Mouse (Mus musculus): ENCODE measurements around the gene Fam207a. TPM values are rescaled to one million over a fixed set of nuclear protein-coding genes. Genes with fewer than 3 reads are reported as not detected.

Fam207a gene
- polyA plus RNA-seq (2012; rRNA removed): 38.1 and 38.8 TPM in 2 replicates

DNA sequence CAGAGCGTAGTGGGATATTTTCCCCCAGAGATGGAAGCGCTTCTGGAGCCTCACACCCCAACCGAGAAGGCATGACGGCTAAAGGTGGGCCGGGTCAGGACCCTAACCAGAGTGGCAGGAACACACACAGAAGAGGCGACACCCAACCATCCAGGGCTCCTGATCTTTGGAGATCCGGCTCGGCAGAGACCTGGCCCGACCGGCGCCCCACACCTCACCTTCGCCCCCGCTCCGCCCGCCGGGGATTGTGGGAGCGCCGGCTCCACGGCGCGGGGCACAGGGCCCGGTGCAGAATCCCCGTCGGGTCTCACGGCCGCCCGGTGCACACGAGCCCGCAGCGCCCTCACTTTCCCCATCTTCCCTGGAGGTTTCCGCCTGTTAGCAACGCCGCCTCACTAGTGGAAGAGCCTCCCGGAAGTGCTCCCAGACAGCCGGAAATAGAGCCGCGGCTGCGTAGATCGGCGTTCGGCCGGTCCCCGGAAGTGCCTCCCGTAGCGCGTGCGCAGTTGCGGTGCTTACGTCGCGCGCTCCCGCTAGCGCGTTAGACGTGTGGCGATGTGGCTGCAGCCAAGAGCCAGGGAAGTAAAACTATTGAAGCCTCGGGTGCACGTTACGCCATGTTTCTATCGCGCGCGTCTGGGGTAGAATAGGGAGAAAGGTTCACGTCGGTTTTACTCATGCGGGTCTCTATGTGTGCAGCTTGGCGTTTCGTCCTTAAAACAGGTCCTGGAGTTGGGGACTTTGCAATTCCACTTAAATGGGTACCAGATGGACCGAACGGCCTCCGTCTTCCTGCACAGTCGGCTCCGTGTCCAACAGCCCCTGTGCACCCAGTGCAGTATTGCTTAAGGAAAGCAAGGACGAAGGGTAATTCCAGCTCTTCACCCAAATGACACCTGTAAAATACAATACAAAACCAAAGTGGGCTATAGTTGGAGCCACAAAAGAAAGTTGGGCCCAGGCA, at the start of gene Fam207a:
Gene Fam207a (minus strand): TSS at position 401 of the 964 bp plus-strand sequence.
- DNase-seq (ENCODE audit: low read depth): peak; percentile 98
- TF ChIP-seq CTCF (IDR thresholded peaks at IDR 0.05; ENCODE audit: borderline replicate concordance, extremely low read depth, insufficient read depth, insufficient read length) (no peak), POLR2A (IDR thresholded peaks at IDR 0.05; ENCODE audit: borderline replicate concordance, extremely low read depth, insufficient read depth, insufficient read length, poor library complexity, severe bottlenecking) (peak; percentile 62; the same call in 1 of the 2 replicates)

GRCm38 (mm10) chr10:77565005-77565404, 49.4 kb upstream of the Fam207a start:
- no peak for DNase-seq (ENCODE audit: low read depth)
- TF ChIP-seq POLR2A (IDR thresholded peaks at IDR 0.05; ENCODE audit: borderline replicate concordance, extremely low read depth, insufficient read depth, insufficient read length, poor library complexity, severe bottlenecking): no peak
- no peak for TF ChIP-seq CTCF (IDR thresholded peaks at IDR 0.05; ENCODE audit: borderline replicate concordance, extremely low read depth, insufficient read depth, insufficient read length)

DNA sequence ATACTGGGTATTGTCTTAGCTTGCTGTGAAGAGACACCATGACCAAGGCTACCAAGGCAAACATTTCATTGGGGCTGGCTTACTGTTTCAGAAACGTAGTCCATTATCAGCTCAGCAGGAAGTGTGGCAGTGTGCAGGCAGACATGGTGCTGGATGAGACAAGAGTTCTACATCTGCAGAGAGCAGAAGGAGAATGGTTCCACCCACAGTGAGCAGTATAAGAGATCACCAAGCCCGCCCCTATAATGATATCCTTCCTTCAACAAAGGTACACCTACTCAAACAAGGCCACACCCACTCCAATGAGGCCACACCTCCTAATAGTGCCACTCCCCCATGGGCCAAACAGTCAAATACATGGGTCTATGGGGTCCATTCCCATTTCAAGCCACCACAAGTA, 45.9 kb upstream of the Fam207a start:
- TF ChIP-seq CTCF (IDR thresholded peaks at IDR 0.05; ENCODE audit: borderline replicate concordance, extremely low read depth, insufficient read depth, insufficient read length): no peak
- TF ChIP-seq POLR2A (IDR thresholded peaks at IDR 0.05; ENCODE audit: borderline replicate concordance, extremely low read depth, insufficient read depth, insufficient read length, poor library complexity, severe bottlenecking): no peak
- DNase-seq (ENCODE audit: low read depth): no peak

DNA sequence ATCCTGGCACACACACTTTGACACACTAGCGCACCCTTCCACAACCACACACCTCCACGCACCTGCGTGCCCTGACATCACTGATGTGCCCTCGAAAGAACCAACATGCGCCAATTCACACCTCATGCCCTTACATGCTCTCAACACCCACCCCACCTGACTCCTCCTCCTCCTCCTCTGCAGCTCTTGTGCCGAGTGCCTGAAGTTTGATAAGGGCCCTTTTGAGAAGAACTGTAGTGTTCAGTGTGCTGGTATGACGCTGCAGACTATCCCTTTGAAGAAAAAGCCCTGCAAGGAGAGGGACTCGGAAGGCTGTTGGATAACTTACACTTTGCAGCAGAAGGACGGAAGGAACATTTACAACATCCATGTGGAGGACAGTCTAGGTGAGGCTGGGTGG, 45.2 kb upstream of the Fam207a start:
- DNase-seq (ENCODE audit: low read depth): no peak
- no peak for TF ChIP-seq POLR2A (IDR thresholded peaks at IDR 0.05; ENCODE audit: borderline replicate concordance, extremely low read depth, insufficient read depth, insufficient read length, poor library complexity, severe bottlenecking)
- TF ChIP-seq CTCF (IDR thresholded peaks at IDR 0.05; ENCODE audit: borderline replicate concordance, extremely low read depth, insufficient read depth, insufficient read length): no peak

DNA sequence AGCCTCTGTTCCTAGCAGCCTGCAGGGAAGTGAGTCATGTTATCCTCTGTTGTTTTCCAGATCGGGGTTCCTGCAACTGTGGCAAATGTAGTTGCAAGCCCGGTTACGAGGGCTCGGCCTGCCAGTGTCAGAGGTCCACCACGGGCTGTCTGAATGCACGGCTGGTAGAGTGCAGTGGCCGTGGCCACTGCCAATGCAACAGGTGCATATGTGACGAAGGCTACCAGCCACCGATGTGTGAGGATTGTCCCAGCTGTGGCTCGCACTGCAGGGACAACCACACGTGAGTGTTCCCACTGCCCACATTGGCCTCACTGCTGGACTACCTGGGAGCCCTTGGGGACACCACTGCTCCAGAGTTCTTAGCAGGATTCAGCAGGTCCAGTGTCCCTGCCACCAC, 44.5 kb upstream of the Fam207a start:
- no peak for DNase-seq (ENCODE audit: low read depth)
- TF ChIP-seq POLR2A (IDR thresholded peaks at IDR 0.05; ENCODE audit: borderline replicate concordance, extremely low read depth, insufficient read depth, insufficient read length, poor library complexity, severe bottlenecking) (no peak), CTCF (IDR thresholded peaks at IDR 0.05; ENCODE audit: borderline replicate concordance, extremely low read depth, insufficient read depth, insufficient read length) (no peak)

DNA sequence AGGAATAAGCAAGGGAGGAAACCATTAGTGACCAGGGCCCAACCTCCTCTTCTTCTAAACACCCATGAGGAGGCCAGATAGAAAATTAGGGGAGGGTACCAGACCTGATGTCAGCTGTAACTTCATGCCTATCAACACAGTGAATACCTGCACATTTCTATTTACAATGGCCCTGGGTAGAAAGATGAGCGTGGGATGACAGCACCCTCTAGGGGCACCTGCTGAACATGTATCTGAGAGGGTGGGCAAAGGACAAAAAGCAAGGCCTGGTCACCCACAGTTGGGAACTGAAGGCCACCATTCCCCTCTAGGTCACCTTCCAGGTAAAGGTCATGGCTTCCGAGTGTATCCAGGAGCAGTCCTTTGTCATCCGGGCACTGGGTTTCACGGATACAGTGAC, 42.1 kb upstream of the Fam207a start:
- DNase-seq (ENCODE audit: low read depth): no peak
- no peak for TF ChIP-seq POLR2A (IDR thresholded peaks at IDR 0.05; ENCODE audit: borderline replicate concordance, extremely low read depth, insufficient read depth, insufficient read length, poor library complexity, severe bottlenecking)
- TF ChIP-seq CTCF (IDR thresholded peaks at IDR 0.05; ENCODE audit: borderline replicate concordance, extremely low read depth, insufficient read depth, insufficient read length): peak; percentile 22; the same call in 1 of the 2 replicates

GRCm38 (mm10) chr10:77556631-77557030, 41.0 kb upstream of the Fam207a start:
- DNase-seq (ENCODE audit: low read depth): no peak
- TF ChIP-seq CTCF (IDR thresholded peaks at IDR 0.05; ENCODE audit: borderline replicate concordance, extremely low read depth, insufficient read depth, insufficient read length) (no peak), POLR2A (IDR thresholded peaks at IDR 0.05; ENCODE audit: borderline replicate concordance, extremely low read depth, insufficient read depth, insufficient read length, poor library complexity, severe bottlenecking) (no peak)

GRCm38 (mm10) chr10:77554918-77555317, 39.3 kb upstream of the Fam207a start:
- DNase-seq (ENCODE audit: low read depth): no peak
- TF ChIP-seq CTCF (IDR thresholded peaks at IDR 0.05; ENCODE audit: borderline replicate concordance, extremely low read depth, insufficient read depth, insufficient read length): no peak
- TF ChIP-seq POLR2A (IDR thresholded peaks at IDR 0.05; ENCODE audit: borderline replicate concordance, extremely low read depth, insufficient read depth, insufficient read length, poor library complexity, severe bottlenecking): no peak

GRCm38 (mm10) chr10:77553285-77553684, 37.7 kb upstream of the Fam207a start:
- TF ChIP-seq CTCF (IDR thresholded peaks at IDR 0.05; ENCODE audit: borderline replicate concordance, extremely low read depth, insufficient read depth, insufficient read length) (no peak), POLR2A (IDR thresholded peaks at IDR 0.05; ENCODE audit: borderline replicate concordance, extremely low read depth, insufficient read depth, insufficient read length, poor library complexity, severe bottlenecking) (no peak)
- no peak for DNase-seq (ENCODE audit: low read depth)

DNA sequence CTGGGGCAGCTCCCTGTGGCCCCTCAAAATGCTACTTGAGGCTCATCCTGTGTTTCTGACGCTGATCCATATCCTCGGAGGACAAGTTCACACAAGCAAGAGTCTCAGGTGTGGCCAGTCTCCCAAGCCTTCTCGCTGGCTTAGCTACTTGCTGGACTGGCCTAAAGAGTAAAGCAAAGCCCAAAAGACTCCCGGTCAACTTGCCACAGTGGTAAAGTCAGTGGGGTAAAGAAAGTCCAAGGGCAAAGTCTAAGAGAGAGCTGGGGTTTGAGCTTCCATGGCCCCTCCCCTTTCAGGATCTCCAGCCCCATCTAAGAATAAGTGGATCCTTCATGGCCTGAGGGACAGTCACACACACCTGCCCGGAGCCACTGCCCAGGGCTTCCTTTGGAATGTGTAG, 36.6 kb upstream of the Fam207a start:
- no peak for DNase-seq (ENCODE audit: low read depth)
- TF ChIP-seq CTCF (IDR thresholded peaks at IDR 0.05; ENCODE audit: borderline replicate concordance, extremely low read depth, insufficient read depth, insufficient read length) (no peak), POLR2A (IDR thresholded peaks at IDR 0.05; ENCODE audit: borderline replicate concordance, extremely low read depth, insufficient read depth, insufficient read length, poor library complexity, severe bottlenecking) (no peak)

DNA sequence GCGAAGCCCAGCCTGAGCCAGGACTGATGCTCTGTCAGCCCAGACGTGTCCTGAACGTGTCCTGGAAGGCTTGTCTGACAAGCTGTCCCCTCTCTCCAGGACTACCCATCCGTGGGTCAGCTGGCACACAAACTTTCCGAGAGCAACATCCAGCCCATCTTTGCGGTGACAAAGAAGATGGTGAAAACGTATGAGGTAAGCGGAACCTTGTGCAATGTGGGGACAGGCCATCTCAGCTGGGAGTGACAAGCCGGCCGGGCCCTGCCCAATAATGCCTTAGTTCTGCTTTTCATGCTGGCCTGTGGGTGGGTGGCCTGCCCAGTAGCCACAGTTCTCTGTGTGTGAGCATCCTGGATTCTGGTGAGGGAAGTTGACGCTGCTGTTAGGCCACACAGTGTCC, 35.3 kb upstream of the Fam207a start:
- DNase-seq (ENCODE audit: low read depth): no peak
- TF ChIP-seq POLR2A (IDR thresholded peaks at IDR 0.05; ENCODE audit: borderline replicate concordance, extremely low read depth, insufficient read depth, insufficient read length, poor library complexity, severe bottlenecking) (no peak), CTCF (IDR thresholded peaks at IDR 0.05; ENCODE audit: borderline replicate concordance, extremely low read depth, insufficient read depth, insufficient read length) (no peak)

DNA sequence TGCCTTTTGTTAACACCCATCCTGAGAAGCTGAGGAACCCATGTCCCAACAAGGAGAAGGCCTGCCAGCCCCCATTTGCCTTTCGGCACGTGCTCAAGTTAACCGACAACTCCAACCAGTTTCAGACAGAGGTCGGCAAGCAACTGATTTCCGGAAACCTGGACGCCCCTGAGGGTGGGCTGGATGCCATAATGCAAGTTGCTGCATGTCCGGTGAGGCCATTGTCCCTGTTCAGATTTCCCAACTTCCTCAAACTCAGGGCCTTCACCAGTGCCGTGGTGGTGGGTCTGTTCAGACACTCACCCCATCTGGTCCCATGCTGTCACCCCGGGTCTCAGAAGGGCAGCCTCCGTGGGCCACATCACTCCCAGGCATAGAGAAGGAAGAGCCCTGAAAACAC, 33.0 kb upstream of the Fam207a start:
- TF ChIP-seq CTCF (IDR thresholded peaks at IDR 0.05; ENCODE audit: borderline replicate concordance, extremely low read depth, insufficient read depth, insufficient read length): no peak
- no peak for TF ChIP-seq POLR2A (IDR thresholded peaks at IDR 0.05; ENCODE audit: borderline replicate concordance, extremely low read depth, insufficient read depth, insufficient read length, poor library complexity, severe bottlenecking)
- no peak for DNase-seq (ENCODE audit: low read depth)
